Mouse (Mus musculus) myocyte (in vitro differentiated cells): ENCODE data around the gene Mrpl4. TPM values are rescaled to one million over a fixed set of nuclear protein-coding genes. Genes with fewer than 3 reads are reported as not detected.

Experiments used
- H3K27me3 ChIP-seq: one replicate; pipeline ENCODE4 v1.6.1; 2011; ENCODE audit not compliant: control insufficient read depth, insufficient read depth, insufficient read length
- H3K36me3 ChIP-seq: one replicate; pipeline ENCODE4 v1.6.1; 2011; ENCODE audit not compliant: control insufficient read depth, insufficient read depth
- H3K4me2 ChIP-seq: one replicate; pipeline ENCODE4 v1.6.1; 2011; ENCODE audit warnings: low read depth, control low read depth
- H3K4me3 ChIP-seq: one replicate; pipeline ENCODE4 v1.5.1; 2011; ENCODE audit warnings: mild to moderate bottlenecking, control low read depth, moderate library complexity
- H3K79me2 ChIP-seq: one replicate; pipeline ENCODE4 v1.6.1; 2011; ENCODE audit not compliant: control insufficient read depth, insufficient read depth
- H3ac ChIP-seq: one replicate; pipeline ENCODE4 v1.6.1; 2011; ENCODE audit not compliant: control insufficient read depth, insufficient read length
- CEBPB ChIP-seq: IDR thresholded peaks from 2 replicates; pipeline ENCODE4 v1.6.1; 2011; ENCODE audit warnings: mild to moderate bottlenecking, moderate library complexity; ENCODE audit not compliant: poor library complexity, insufficient read depth, severe bottlenecking
- E2F4 ChIP-seq: IDR thresholded peaks from one replicate; pipeline ENCODE4 v1.6.1; 2011; ENCODE audit warnings: mild to moderate bottlenecking, control low read depth, moderate library complexity; ENCODE audit not compliant: insufficient read depth
- MAX ChIP-seq: IDR thresholded peaks from one replicate; pipeline ENCODE4 v1.6.1; 2011; ENCODE audit warnings: low read depth, mild to moderate bottlenecking, control low read depth
- MYOD1 ChIP-seq, 3 experiments: IDR thresholded peaks; one replicate each; pipeline ENCODE4 v1.6.1; 2011; ENCODE audit warnings: control low read depth in 2 of 3, low read depth in 2 of 3, mild to moderate bottlenecking in 2 of 3, moderate library complexity in 1 of 3; ENCODE audit not compliant: insufficient read length in 2 of 3, control insufficient read depth in 1 of 3
- MYOG ChIP-seq, 3 experiments: IDR thresholded peaks; one replicate each; pipeline ENCODE4 v1.6.1; 2011; ENCODE audit warnings: control low read depth in 2 of 3, low read depth in 2 of 3, mild to moderate bottlenecking in 2 of 3; ENCODE audit not compliant: insufficient read length in 2 of 3, control insufficient read depth in 1 of 3, insufficient read depth in 1 of 3
- POLR2A ChIP-seq: IDR thresholded peaks from one replicate; pipeline ENCODE4 v1.6.1; 2011; ENCODE audit warnings: low read depth, mild to moderate bottlenecking, control low read depth, moderate library complexity; ENCODE audit not compliant: insufficient read length
- POLR2AphosphoS2 ChIP-seq: IDR thresholded peaks from one replicate; pipeline ENCODE4 v1.6.1; 2011; ENCODE audit warnings: low read depth, control low read depth; ENCODE audit not compliant: insufficient read length
- REST ChIP-seq: IDR thresholded peaks from one replicate; pipeline ENCODE4 v1.6.1; 2011; ENCODE audit warnings: mild to moderate bottlenecking, control low read depth, moderate library complexity; ENCODE audit not compliant: insufficient read depth, insufficient read length
- SRF ChIP-seq: IDR thresholded peaks from one replicate; pipeline ENCODE4 v1.6.1; 2011; ENCODE audit warnings: low read depth; ENCODE audit not compliant: control insufficient read depth, insufficient read length
- TCF12 ChIP-seq: IDR thresholded peaks from one replicate; pipeline ENCODE4 v1.6.1; 2011; ENCODE audit warnings: mild to moderate bottlenecking, control low read depth; ENCODE audit not compliant: poor library complexity, insufficient read depth, severe bottlenecking
- TCF3 ChIP-seq: IDR thresholded peaks from one replicate; pipeline ENCODE4 v1.6.1; 2011; ENCODE audit warnings: low read depth, control low read depth; ENCODE audit not compliant: insufficient read length
- USF1 ChIP-seq: IDR thresholded peaks from one replicate; pipeline ENCODE4 v1.6.1; 2011; ENCODE audit warnings: low read depth, mild to moderate bottlenecking, control low read depth, moderate library complexity
- polyA plus RNA-seq: library from polyadenylated mRNA; unstranded; fragments of >200 nt; fragmentation: generic; extraction: Trizol; gene quantifications from one replicate; pipeline ENCODE4 v1.2.1, GENCODE M21; 2012; ENCODE audit warnings: missing spikeins

The Mrpl4 gene
- polyA plus RNA-seq, 1 experiment = 110 TPM

- H3K79me2 ChIP-seq = no peaks in the 10 kb centered on the region
- H3K4me2 ChIP-seq = no peak overlapping the region
- peaks cover 5% of the 10 kb centered on the region for H3K27me3 ChIP-seq
- H3K36me3 ChIP-seq = no peaks in the 10 kb centered on the region
- no peak for TF ChIP-seq E2F4
- TF ChIP-seq REST = no peak
- TF ChIP-seq MYOD1 (IDR thresholded peaks at IDR 0.05; ENCODE audit: control insufficient read depth in 1 of 3, insufficient read length in 2 of 3, low read depth in 2 of 3) = no peak
- TF ChIP-seq TCF12 = no peak
- TF ChIP-seq CEBPB = no peak
- TF ChIP-seq MAX = no peak
- no peak for TF ChIP-seq MYOG (IDR thresholded peaks at IDR 0.05; ENCODE audit: control insufficient read depth in 1 of 3, insufficient read depth in 1 of 3, insufficient read length in 2 of 3, low read depth in 2 of 3)
- TF ChIP-seq TCF3 = no peak
- no peak for TF ChIP-seq POLR2A
- no peak for TF ChIP-seq USF1
- no peak for TF ChIP-seq SRF
- H3K4me3 ChIP-seq = no peak overlapping the region
- no peak overlapping the region for H3ac ChIP-seq
These were observed 19.4 kb upstream of the Mrpl4 start for GRCm38 (mm10) chr9:20983169-20983568.

DNA sequence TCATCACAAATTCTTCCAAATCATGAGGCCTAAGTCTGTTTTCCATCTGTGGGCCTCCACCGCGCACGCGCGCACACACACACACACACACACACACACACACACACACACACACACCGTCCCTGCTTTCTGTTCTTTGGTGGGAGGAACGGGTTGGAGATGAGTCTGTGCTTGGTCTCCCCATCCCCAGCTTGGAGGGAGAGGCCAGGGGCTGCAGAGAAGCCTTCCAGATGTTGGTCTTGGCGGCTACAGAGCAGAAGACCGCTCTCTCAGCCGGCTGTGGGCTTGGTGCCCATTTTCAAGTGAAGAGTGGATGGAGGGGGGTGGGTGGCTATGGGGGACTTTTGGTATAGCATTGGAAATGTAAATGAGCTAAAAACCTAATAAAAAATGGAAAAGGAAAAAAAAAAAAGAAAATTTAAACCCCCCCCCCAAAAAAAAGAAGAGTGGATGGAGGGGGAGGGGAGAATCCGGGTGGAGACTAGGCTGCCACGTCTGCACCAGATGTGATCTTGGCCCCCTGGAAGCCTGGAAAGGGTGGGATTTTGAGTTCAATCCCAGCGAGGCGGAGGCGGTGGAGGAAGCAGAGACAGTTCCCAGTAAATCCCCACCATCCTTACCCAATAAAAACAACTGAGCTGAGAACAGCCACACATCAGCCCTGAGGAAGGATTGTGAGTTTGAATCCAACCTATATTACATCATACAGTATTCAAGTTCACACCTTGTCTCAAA, 15.4 kb upstream of the Mrpl4 start:
- H3K79me2 ChIP-seq = no peaks in the 10 kb centered on the region
- H3K27me3 ChIP-seq = peaks cover 14% of the 10 kb centered on the region
- H3K36me3 ChIP-seq = no peaks in the 10 kb centered on the region
- no peak overlapping the region for H3ac ChIP-seq
- TF ChIP-seq CEBPB (no peak), E2F4 (no peak), TCF3 (no peak), MYOG (IDR thresholded peaks at IDR 0.05; ENCODE audit: control insufficient read depth in 1 of 3, insufficient read depth in 1 of 3, insufficient read length in 2 of 3, low read depth in 2 of 3) (no peak), REST (no peak), POLR2AphosphoS2 (no peak), MYOD1 (IDR thresholded peaks at IDR 0.05; ENCODE audit: control insufficient read depth in 1 of 3, insufficient read length in 2 of 3, low read depth in 2 of 3) (no peak), SRF (no peak), POLR2A (no peak), USF1 (no peak), TCF12 (no peak), MAX (no peak)
- no peak overlapping the region for H3K4me3 ChIP-seq
- no peak overlapping the region for H3K4me2 ChIP-seq

- Histone ChIP-seq H3K79me2 (no peaks in the 10 kb centered on the region), H3K36me3 (no peaks in the 10 kb centered on the region), H3K4me2 (no peak overlapping the region), H3K4me3 (no peak overlapping the region), H3K27me3 (peaks cover 14% of the 10 kb centered on the region), H3ac (no peak overlapping the region)
- TF ChIP-seq E2F4 = no peak
- TF ChIP-seq MYOD1 (IDR thresholded peaks at IDR 0.05; ENCODE audit: control insufficient read depth in 1 of 3, insufficient read length in 2 of 3, low read depth in 2 of 3) = no peak
- no peak for TF ChIP-seq MAX
- TF ChIP-seq POLR2AphosphoS2 = no peak
- TF ChIP-seq REST = no peak
- no peak for TF ChIP-seq TCF3
- no peak for TF ChIP-seq CEBPB
- TF ChIP-seq POLR2A = no peak
- TF ChIP-seq MYOG (IDR thresholded peaks at IDR 0.05; ENCODE audit: control insufficient read depth in 1 of 3, insufficient read depth in 1 of 3, insufficient read length in 2 of 3, low read depth in 2 of 3) = no peak
- no peak for TF ChIP-seq SRF
- no peak for TF ChIP-seq TCF12
- TF ChIP-seq USF1 = no peak
These were observed 14.6 kb upstream of the Mrpl4 start for GRCm38 (mm10) chr9:20987953-20988352.

GRCm38 (mm10) chr9:20990861-20991260, 11.7 kb upstream of the Mrpl4 start:
- TF ChIP-seq CEBPB = no peak
- no peak for TF ChIP-seq USF1
- TF ChIP-seq MYOG (IDR thresholded peaks at IDR 0.05; ENCODE audit: control insufficient read depth in 1 of 3, insufficient read depth in 1 of 3, insufficient read length in 2 of 3, low read depth in 2 of 3) = no peak
- no peak for TF ChIP-seq POLR2A
- no peak for TF ChIP-seq E2F4
- TF ChIP-seq MAX = no peak
- TF ChIP-seq TCF12 = no peak
- no peak for TF ChIP-seq TCF3
- no peak for TF ChIP-seq POLR2AphosphoS2
- peaks cover 14% of the 10 kb centered on the region for H3K27me3 ChIP-seq
- no peaks in the 10 kb centered on the region for H3K36me3 ChIP-seq
- H3K4me2 ChIP-seq = no peak overlapping the region
- no peaks in the 10 kb centered on the region for H3K79me2 ChIP-seq
- no peak overlapping the region for H3ac ChIP-seq
- H3K4me3 ChIP-seq = no peak overlapping the region
